Mouse (Mus musculus) gastrocnemius, adult 2 months (tissue): ENCODE results near the gene Igf2bp3. TPM values are rescaled to one million over a fixed set of nuclear protein-coding genes. Genes with fewer than 3 reads are reported as not detected.

ENCODE experiments used
- DNase-seq: peaks from one replicate; pipeline ENCODE4 v3.0.0; 2022
- H3K27ac ChIP-seq: fragments of 200-600 bp; 2 replicates; pipeline ENCODE4 v1.8.1; 2022; ENCODE audit warnings: mild to moderate bottlenecking
- H3K4me3 ChIP-seq: fragments of 200-600 bp; 2 replicates; pipeline ENCODE4 v1.8.1; 2022; ENCODE audit warnings: mild to moderate bottlenecking, moderate library complexity
- CTCF ChIP-seq: fragments of 200-600 bp; IDR thresholded peaks from 2 replicates; pipeline ENCODE4 v1.8.1; 2022; ENCODE audit warnings: antibody characterized with exemption, mild to moderate bottlenecking, moderate library complexity
- intact Hi-C: fragments of 180-260 bp; cut with DNase I; formaldehyde crosslinking; loops from one replicate; pipeline ENCODE4 v1.15.1; 2025
- total RNA-seq, 2 experiments: library from RNA; stranded (reverse); gene quantifications; 2 replicates each; pipeline ENCODE4 v1.2.3; 2021

Gene Igf2bp3
- total RNA-seq, 2 experiments from 2014 or later = 0.06 to 0.13 TPM

GRCm38 (mm10) chr6:49138159-49139051 lies 76.4 kb downstream of the Igf2bp3 start:
- intact Hi-C loops = no loop called here
- Histone ChIP-seq H3K4me3 (no peak overlapping the region), H3K27ac (no peak overlapping the region)
- TF ChIP-seq CTCF = no peak
- no peak for DNase-seq

- Histone ChIP-seq H3K27ac (no peak overlapping the region), H3K4me3 (no peak overlapping the region)
- no peak for DNase-seq
- TF ChIP-seq CTCF = no peak
- intact Hi-C loops = no loop called here
Measured at GRCm38 (mm10) chr6:49136739-49137138, 78.0 kb downstream of the Igf2bp3 start.

- no peak overlapping the region for H3K4me3 ChIP-seq
- DNase-seq = no peak
- H3K27ac ChIP-seq = no peak overlapping the region
- intact Hi-C loops = no loop called here
- TF ChIP-seq CTCF = no peak
Measured at GRCm38 (mm10) chr6:49132352-49133090, 82.2 kb downstream of the Igf2bp3 start.

- no peak overlapping the region for H3K4me3 ChIP-seq
- no peak overlapping the region for H3K27ac ChIP-seq
- DNase-seq = no peak
- TF ChIP-seq CTCF = no peak
- intact Hi-C loops = no loop called here
Measured at GRCm38 (mm10) chr6:49131855-49132254, 82.9 kb downstream of the Igf2bp3 start.

GRCm38 (mm10) chr6:49130328-49130727 lies 84.4 kb downstream of the Igf2bp3 start:
- intact Hi-C loops = no loop called here
- no peak for TF ChIP-seq CTCF
- no peak overlapping the region for H3K4me3 ChIP-seq

GRCm38 (mm10) chr6:49120370-49120769 lies 94.4 kb downstream of the Igf2bp3 start:
- no peak for TF ChIP-seq CTCF
- intact Hi-C loops = no loop called here
- Histone ChIP-seq H3K4me3 (no peak overlapping the region), H3K27ac (no peak overlapping the region)
- DNase-seq = no peak

More at GRCm38 (mm10) chr6:49130328-49130727, 84.4 kb downstream of the Igf2bp3 start:
- DNase-seq = no peak
- no peak overlapping the region for H3K27ac ChIP-seq

- H3K27ac ChIP-seq = no peak overlapping the region
- no peak for TF ChIP-seq CTCF
- intact Hi-C loops = no loop called here
- no peak for DNase-seq
- H3K4me3 ChIP-seq = no peak overlapping the region
Measured at GRCm38 (mm10) chr6:49119462-49120135, 95.2 kb downstream of the Igf2bp3 start.

- intact Hi-C loops = no loop called here
- no peak overlapping the region for H3K27ac ChIP-seq
- no peak for DNase-seq
- H3K4me3 ChIP-seq = no peak overlapping the region
- TF ChIP-seq CTCF = no peak
Measured at GRCm38 (mm10) chr6:49118446-49118845, 96.3 kb downstream of the Igf2bp3 start.

- H3K4me3 ChIP-seq = no peak overlapping the region
- intact Hi-C loops = no loop called here
- TF ChIP-seq CTCF = no peak
- no peak for DNase-seq
- H3K27ac ChIP-seq = no peak overlapping the region
Measured at GRCm38 (mm10) chr6:49116241-49116640, 98.5 kb downstream of the Igf2bp3 start.

GRCm38 (mm10) chr6:49115550-49115949 lies 99.2 kb downstream of the Igf2bp3 start:
- no peak for TF ChIP-seq CTCF
- intact Hi-C loops = no loop called here
- DNase-seq = no peak
- Histone ChIP-seq H3K27ac (no peak overlapping the region), H3K4me3 (no peak overlapping the region)

- intact Hi-C loops = no loop called here
- Histone ChIP-seq H3K27ac (no peak overlapping the region), H3K4me3 (no peak overlapping the region)
- TF ChIP-seq CTCF = no peak
- no peak for DNase-seq
Measured at GRCm38 (mm10) chr6:49114457-49114856, 100.3 kb downstream of the Igf2bp3 start.

GRCm38 (mm10) chr6:49113895-49114294 lies 100.9 kb downstream of the Igf2bp3 start:
- intact Hi-C loops = no loop called here
- no peak for DNase-seq
- no peak for TF ChIP-seq CTCF
- Histone ChIP-seq H3K4me3 (no peak overlapping the region), H3K27ac (no peak overlapping the region)

- no peak overlapping the region for H3K27ac ChIP-seq
- no peak for DNase-seq
- intact Hi-C loops = no loop called here
- H3K4me3 ChIP-seq = no peak overlapping the region
- TF ChIP-seq CTCF = no peak
Measured at GRCm38 (mm10) chr6:49109196-49109595, 105.6 kb downstream of the Igf2bp3 start.
